Mouse (Mus musculus): ENCODE measurements around the gene Cyb5r3. TPM values are rescaled to one million over a fixed set of nuclear protein-coding genes. Genes with fewer than 3 reads are reported as not detected.

Gene Cyb5r3
- polyA plus RNA-seq, 1 experiment = 76.1 TPM

DNA sequence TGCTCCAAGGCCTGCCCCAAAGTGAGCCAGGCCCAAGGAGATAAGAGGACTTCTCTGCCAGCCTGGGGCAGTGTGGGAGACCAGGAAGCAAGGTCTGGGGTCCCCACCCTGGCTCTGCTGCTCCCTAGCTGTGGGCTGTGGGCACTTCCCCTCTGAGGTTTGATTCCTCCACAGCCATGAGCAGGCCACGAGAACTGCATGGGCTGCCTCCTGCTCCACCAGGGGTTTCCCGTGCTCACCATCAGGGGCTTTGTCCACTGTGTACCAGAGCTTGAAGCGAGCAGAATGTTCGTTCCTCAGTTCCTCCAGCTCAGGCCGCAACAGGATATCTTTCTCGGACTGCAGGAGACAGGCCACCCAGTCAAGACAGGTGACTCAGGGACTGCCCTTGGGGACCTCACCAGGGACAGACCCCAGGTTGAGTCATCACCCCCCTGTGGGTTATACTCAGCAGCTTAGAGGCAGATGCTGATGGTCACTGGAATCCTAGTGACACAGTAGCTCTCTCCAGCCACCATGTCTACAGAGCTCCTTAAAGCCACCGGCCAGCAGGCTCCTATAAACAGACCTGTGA, 13.7 kb downstream of the Cyb5r3 start:
- TF ChIP-seq CTCF (IDR thresholded peaks at IDR 0.05; ENCODE audit: extremely low read depth, insufficient read depth, insufficient read length, insufficient replicate concordance) (no peak), POLR2A (IDR thresholded peaks at IDR 0.05; ENCODE audit: low read depth, low read length) (no peak)
- WGBS = 77% methylated on average over 7 of the region's 7 CpGs
- H3K36me3 ChIP-seq (ENCODE audit: control insufficient read depth, insufficient read depth, low read length) = peaks cover 30% of the 10 kb centered on the region
- DNase-seq (ENCODE audit: low read depth in 1 of 2, low spot score in 2 of 2) = no peak
- H3K4me3 ChIP-seq (ENCODE audit: extremely low read depth, insufficient read depth, insufficient read length) = no peak overlapping the region
- H3K27me3 ChIP-seq (ENCODE audit: control insufficient read depth, insufficient read depth, low read length) = no peaks in the 10 kb centered on the region
- H3K4me1 ChIP-seq (ENCODE audit: control insufficient read depth, insufficient read depth, insufficient read length) = no peaks in the 10 kb centered on the region
- H3K27ac ChIP-seq (ENCODE audit: insufficient read depth, low read length) = no peak overlapping the region

- Histone ChIP-seq H3K4me3 (ENCODE audit: extremely low read depth, insufficient read depth, insufficient read length) (no peak overlapping the region), H3K27me3 (ENCODE audit: control insufficient read depth, insufficient read depth, low read length) (no peaks in the 10 kb centered on the region), H3K27ac (ENCODE audit: insufficient read depth, low read length) (no peak overlapping the region), H3K36me3 (ENCODE audit: control insufficient read depth, insufficient read depth, low read length) (peaks cover 30% of the 10 kb centered on the region), H3K4me1 (ENCODE audit: control insufficient read depth, insufficient read depth, insufficient read length) (no peaks in the 10 kb centered on the region)
- TF ChIP-seq POLR2A (IDR thresholded peaks at IDR 0.05; ENCODE audit: low read depth, low read length) (no peak), CTCF (IDR thresholded peaks at IDR 0.05; ENCODE audit: extremely low read depth, insufficient read depth, insufficient read length, insufficient replicate concordance) (no peak)
- no peak for DNase-seq (ENCODE audit: low read depth in 1 of 2, low spot score in 2 of 2)
- WGBS = 95% methylated on average over 6 of the region's 6 CpGs
Observed at GRCm38 (mm10) chr15:83157667-83158064, 14.7 kb downstream of the Cyb5r3 start.

DNA sequence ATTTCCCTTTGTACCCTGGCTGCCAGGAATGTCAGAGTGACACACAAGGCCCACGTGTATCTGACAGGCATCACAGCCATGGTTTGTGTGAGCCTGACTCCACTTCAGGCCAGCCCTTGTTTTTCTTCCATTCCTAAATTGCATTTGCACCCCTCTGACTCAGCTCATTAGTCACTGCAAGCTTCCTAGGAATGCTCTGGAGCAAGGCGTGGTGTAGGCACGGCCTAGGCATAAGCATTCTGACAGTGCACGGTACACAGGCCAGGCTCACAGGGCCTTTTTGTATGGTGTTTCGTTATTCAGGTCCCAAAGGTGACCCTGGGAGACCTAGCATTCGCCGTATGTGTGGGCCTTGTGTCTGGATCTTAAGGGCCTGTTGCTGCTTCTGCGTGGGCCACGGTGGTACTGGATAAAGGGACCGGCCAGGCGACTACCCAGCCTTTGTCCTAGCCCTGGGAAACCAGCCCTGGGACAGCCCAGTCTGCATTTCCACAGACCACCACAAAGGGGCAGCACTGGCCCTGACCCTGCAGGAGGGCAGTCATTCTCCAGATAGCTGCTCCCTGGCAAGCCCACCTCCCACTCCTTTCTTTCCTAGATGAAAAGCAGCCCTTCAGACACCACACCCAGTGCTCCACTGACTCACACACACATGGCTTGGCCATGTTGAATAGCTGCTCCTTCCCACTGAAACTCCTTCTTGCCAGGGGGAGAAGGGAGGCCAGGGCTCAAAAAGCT, 15.3 kb downstream of the Cyb5r3 start:
- no peak overlapping the region for H3K27ac ChIP-seq (ENCODE audit: insufficient read depth, low read length)
- peaks cover 26% of the 10 kb centered on the region for H3K36me3 ChIP-seq (ENCODE audit: control insufficient read depth, insufficient read depth, low read length)
- H3K4me1 ChIP-seq (ENCODE audit: control insufficient read depth, insufficient read depth, insufficient read length) = no peaks in the 10 kb centered on the region
- DNase-seq (ENCODE audit: low read depth in 1 of 2, low spot score in 2 of 2) = peak in 1 of 2 experiments; percentile 53
- WGBS = 93% methylated on average over 11 of the region's 11 CpGs
- TF ChIP-seq CTCF (IDR thresholded peaks at IDR 0.05; ENCODE audit: extremely low read depth, insufficient read depth, insufficient read length, insufficient replicate concordance) = peak; percentile 78; the same call in 1 of the 2 replicates
- no peak for TF ChIP-seq POLR2A (IDR thresholded peaks at IDR 0.05; ENCODE audit: low read depth, low read length)
- no peak overlapping the region for H3K4me3 ChIP-seq (ENCODE audit: extremely low read depth, insufficient read depth, insufficient read length)
- H3K27me3 ChIP-seq (ENCODE audit: control insufficient read depth, insufficient read depth, low read length) = no peaks in the 10 kb centered on the region

DNA sequence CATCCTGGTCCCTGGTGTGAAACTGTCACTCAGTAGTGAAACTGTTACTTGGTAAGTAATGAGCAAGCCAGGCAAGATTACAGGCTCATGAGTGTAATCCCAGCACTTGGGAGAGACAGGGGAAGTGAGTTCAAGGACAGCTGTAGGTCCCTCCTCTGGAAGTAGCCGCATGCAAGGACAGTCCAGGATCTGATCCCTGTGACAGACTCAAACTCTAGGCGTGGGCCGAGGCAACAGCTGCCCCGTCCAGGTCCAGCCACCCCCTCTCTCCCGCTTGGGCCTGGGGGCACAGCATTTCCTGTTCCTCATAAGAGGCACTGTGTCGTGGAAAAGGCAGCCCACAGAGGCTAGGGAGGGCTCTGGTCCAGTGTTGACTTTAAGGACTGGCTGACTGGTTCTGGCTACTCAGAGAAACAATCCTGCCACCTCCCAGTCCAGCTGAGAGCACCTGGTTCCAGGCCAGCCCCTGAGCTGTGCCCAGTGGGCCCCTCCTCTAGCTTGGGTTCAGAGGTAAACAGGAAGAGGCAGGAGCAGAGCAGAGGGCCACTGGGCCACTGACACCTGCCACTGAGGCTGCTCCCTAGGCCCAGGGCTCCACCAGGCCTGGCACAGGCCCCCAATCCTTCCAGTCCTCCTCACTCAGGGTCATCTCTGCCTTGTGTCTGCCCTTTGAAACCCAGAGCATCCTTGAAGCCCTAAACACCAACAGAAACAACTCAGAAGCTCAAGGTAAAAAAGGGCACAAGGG, 16.5 kb downstream of the Cyb5r3 start:
- H3K27ac ChIP-seq (ENCODE audit: insufficient read depth, low read length) = peak overlapping the region; percentile 48; the same call in 1 of the 2 replicates
- H3K4me1 ChIP-seq (ENCODE audit: control insufficient read depth, insufficient read depth, insufficient read length) = no peaks in the 10 kb centered on the region
- H3K36me3 ChIP-seq (ENCODE audit: control insufficient read depth, insufficient read depth, low read length) = peaks cover 18% of the 10 kb centered on the region
- H3K4me3 ChIP-seq (ENCODE audit: extremely low read depth, insufficient read depth, insufficient read length) = no peak overlapping the region
- TF ChIP-seq POLR2A (IDR thresholded peaks at IDR 0.05; ENCODE audit: low read depth, low read length) (no peak), CTCF (IDR thresholded peaks at IDR 0.05; ENCODE audit: extremely low read depth, insufficient read depth, insufficient read length, insufficient replicate concordance) (no peak)
- DNase-seq (ENCODE audit: low read depth in 1 of 2, low spot score in 2 of 2) = no peak
- WGBS = 58% methylated on average over 6 of the region's 6 CpGs
- H3K27me3 ChIP-seq (ENCODE audit: control insufficient read depth, insufficient read depth, low read length) = no peaks in the 10 kb centered on the region

- WGBS = 93% methylated on average over 7 of the region's 7 CpGs
Observed at GRCm38 (mm10) chr15:83154309-83154708, 18.1 kb downstream of the Cyb5r3 start.

GRCm38 (mm10) chr15:83150694-83151093, 21.7 kb downstream of the Cyb5r3 start:
- 88% methylated on average over 4 of the region's 4 CpGs for WGBS
- no peak for TF ChIP-seq CTCF (IDR thresholded peaks at IDR 0.05; ENCODE audit: extremely low read depth, insufficient read depth, insufficient read length, insufficient replicate concordance)
- no peak for TF ChIP-seq POLR2A (IDR thresholded peaks at IDR 0.05; ENCODE audit: low read depth, low read length)
- Histone ChIP-seq H3K27ac (ENCODE audit: insufficient read depth, low read length) (no peak overlapping the region), H3K4me1 (ENCODE audit: control insufficient read depth, insufficient read depth, insufficient read length) (peaks cover 2% of the 10 kb centered on the region; the same call in 1 of the 2 replicates), H3K36me3 (ENCODE audit: control insufficient read depth, insufficient read depth, low read length) (peaks cover 5% of the 10 kb centered on the region; the same call in 1 of the 2 replicates), H3K27me3 (ENCODE audit: control insufficient read depth, insufficient read depth, low read length) (no peaks in the 10 kb centered on the region), H3K4me3 (ENCODE audit: extremely low read depth, insufficient read depth, insufficient read length) (no peak overlapping the region)
- DNase-seq (ENCODE audit: low read depth in 1 of 2, low spot score in 2 of 2) = no peak

More at GRCm38 (mm10) chr15:83154309-83154708, 18.1 kb downstream of the Cyb5r3 start:
- DNase-seq (ENCODE audit: low read depth in 1 of 2, low spot score in 2 of 2) = no peak
- Histone ChIP-seq H3K4me3 (ENCODE audit: extremely low read depth, insufficient read depth, insufficient read length) (no peak overlapping the region), H3K27me3 (ENCODE audit: control insufficient read depth, insufficient read depth, low read length) (no peaks in the 10 kb centered on the region), H3K36me3 (ENCODE audit: control insufficient read depth, insufficient read depth, low read length) (peaks cover 5% of the 10 kb centered on the region; the same call in 1 of the 2 replicates), H3K27ac (ENCODE audit: insufficient read depth, low read length) (no peak overlapping the region), H3K4me1 (ENCODE audit: control insufficient read depth, insufficient read depth, insufficient read length) (no peaks in the 10 kb centered on the region)
- TF ChIP-seq CTCF (IDR thresholded peaks at IDR 0.05; ENCODE audit: extremely low read depth, insufficient read depth, insufficient read length, insufficient replicate concordance) (no peak), POLR2A (IDR thresholded peaks at IDR 0.05; ENCODE audit: low read depth, low read length) (no peak)

All from spleen, adult 2 months (tissue).